Mouse (Mus musculus): ENCODE results near the gene Neurl4. TPM values are rescaled to one million over a fixed set of nuclear protein-coding genes. Genes with fewer than 3 reads are reported as not detected.

Neurl4 gene
- 3.2 and 3.4 TPM in 2 replicates for polyA plus RNA-seq (2015; fragmentation: Nextera tagmentation; extraction: Ambion mirVana)

GRCm38 (mm10) chr11:69900471-69901405, at the start of gene Neurl4, which contains the start of gene 2810408A11Rik:
Gene Neurl4 (plus strand): TSS chr11:69901072.
Gene 2810408A11Rik (minus strand): TSS chr11:69900987.

GRCm38 (mm10) chr11:69858113-69858998, 42.5 kb upstream of the Neurl4 start, which contains the start of gene Tnk1:
Gene Tnk1 (minus strand): TSS chr11:69858730.

DNA sequence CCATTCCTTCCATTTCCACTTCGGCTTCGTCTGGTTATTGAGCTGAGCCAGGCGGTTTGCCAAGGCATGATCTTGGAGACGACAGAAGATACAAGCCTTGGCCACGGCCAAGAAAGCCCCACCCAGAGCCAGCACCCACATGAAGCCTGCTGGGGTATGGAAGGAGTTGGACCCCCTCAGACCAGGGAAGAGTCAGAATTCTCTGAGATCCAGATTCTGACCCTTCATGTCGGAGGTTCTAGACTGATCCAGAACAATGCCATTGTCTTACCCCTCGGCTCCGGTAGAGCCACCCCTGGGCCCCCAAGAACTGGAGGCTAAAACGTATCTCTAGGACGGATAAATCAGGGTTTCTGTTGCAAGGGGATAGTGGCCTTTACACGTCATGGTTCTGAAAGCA, 23.0 kb upstream of the Neurl4 start, which contains the start of gene Tmem95:
Gene Tmem95 (minus strand): TSS at position 141 of the 400 bp plus-strand sequence.

DNA sequence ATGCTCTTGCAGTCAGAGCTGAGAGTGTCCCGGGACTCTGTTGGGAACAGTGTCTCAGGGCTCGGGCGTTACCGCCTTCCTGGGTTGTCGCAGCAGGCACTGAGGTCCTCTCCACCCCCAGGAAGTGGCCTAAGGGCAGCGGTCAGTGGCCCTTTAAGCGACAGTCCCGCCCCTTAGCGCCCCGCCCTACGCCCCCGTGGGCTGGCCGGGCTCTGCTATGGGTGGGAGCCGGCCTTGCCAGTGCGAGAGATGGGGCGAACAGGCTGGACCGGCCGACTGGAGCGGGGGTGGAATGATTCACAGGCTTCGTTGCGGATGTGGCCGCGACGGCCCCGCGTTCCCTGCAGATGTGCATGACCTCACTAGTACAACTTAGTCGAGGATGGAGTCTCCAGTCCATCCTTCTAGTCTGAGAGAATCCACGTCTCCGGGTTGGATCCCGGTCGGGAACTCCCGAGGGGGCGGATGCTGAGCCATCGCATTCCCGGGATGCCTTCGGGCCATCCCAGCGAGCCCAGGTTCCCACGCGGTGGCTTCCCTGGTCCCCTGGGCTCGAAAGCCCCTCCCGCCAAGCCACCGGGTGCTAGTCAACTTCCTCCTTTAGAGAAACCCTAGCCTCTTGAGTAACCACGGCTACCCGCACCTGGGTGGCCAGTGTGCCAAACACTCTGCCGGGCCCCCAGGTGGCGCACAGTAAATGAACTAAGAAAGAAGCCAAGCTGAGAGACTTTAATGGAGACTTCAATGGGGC, 19.8 kb upstream of the Neurl4 start, which contains the start of gene Kctd11:
Gene Kctd11 (minus strand): TSS at position 554 of the 751 bp plus-strand sequence.

GRCm38 (mm10) chr11:69895291-69895690, 5.6 kb upstream of the Neurl4 start, which contains the start of gene Acap1:
Gene Acap1 (minus strand): TSS chr11:69895539.

DNA sequence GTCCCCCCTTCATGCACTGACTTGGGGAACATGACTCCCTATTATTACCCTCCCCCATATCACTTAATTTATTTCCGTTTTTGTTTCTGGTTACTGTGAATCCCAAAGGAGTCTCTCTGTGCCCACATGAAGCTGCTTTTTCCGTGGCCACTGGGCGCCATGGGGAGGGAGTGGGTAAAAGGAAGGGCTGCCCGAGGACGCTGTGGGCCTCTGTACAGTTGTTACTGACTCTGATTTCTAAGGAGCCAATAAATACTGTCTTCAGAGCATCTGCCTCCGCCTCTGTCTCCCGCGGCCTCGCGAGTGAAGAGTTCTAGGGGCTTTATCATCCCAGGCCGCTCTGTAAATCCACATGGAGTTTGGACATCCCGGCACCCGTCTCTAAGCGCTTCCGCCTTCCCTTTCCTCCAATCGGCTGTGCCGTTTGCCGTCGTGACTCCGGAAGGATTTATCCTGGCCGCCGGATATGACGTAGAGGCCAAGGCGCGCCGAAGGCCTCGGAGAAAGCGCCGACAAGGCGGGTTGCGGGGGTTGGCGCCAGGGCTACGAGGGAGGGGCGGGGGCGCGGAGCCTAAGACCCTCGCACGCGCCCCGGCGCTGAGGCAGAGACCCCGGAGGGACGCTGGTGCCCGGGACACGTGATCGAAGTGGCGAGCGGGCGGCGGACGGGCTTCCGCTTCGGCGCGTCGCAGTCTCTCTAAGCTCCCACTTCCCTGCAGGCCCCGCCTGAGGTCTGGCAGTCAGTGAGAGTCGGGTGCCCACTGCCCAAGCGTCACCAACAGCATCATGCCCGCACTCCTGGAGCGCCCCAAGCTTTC, 12.9 kb downstream of the Neurl4 start, which contains the start of gene Gps2:
Gene Gps2 (plus strand): TSS at position 335 of the 818 bp plus-strand sequence.

DNA sequence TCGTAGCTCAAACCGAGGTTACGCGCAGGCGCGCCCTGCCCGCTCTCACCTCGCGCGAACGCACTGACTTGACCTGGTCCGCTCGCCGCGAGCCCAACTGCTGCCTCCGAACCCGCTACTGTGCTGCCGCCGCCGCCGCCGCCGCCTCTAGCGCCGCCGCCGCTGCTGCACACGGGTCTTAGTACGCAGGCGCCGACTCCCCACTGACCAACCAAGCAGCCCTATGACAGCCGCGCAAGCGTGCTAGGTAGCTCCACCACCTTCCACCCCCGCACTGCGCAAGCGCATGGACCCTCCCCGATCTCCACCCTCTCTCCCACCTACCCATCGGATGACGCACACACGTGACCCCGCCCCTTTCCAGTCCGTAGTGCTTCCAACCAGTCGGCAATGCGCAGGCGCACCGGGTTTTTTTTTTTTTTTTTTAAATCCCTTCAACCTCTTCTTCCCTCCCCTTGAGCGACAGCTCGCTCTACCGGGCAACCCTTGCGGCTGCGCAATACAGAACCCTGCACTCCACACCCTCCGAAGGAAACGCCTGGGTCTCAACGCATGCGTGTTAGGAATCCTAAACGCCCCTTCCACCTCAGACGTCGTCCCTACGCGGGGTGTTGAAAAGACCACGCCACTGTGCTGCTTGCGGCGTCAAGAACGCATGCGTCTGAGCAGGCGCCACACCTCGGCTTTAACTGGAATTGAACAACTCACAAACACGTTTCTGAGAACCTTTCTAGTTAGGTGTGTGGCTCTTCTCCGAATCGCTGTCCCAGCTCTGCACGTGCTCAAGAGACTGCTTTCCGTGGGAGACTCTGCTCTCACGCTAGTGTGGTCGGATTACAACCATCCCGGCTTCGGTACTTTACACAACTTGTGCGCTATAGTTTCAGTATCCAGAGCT, 20.5 kb downstream of the Neurl4 start, which contains the start of gene Eif5a:
Gene Eif5a (minus strand): TSS at position 845 of the 898 bp plus-strand sequence.

GRCm38 (mm10) chr11:69935137-69935879, 34.4 kb downstream of the Neurl4 start, which contains the start of gene Ybx2:
Gene Ybx2 (plus strand): TSS chr11:69935796.

DNA sequence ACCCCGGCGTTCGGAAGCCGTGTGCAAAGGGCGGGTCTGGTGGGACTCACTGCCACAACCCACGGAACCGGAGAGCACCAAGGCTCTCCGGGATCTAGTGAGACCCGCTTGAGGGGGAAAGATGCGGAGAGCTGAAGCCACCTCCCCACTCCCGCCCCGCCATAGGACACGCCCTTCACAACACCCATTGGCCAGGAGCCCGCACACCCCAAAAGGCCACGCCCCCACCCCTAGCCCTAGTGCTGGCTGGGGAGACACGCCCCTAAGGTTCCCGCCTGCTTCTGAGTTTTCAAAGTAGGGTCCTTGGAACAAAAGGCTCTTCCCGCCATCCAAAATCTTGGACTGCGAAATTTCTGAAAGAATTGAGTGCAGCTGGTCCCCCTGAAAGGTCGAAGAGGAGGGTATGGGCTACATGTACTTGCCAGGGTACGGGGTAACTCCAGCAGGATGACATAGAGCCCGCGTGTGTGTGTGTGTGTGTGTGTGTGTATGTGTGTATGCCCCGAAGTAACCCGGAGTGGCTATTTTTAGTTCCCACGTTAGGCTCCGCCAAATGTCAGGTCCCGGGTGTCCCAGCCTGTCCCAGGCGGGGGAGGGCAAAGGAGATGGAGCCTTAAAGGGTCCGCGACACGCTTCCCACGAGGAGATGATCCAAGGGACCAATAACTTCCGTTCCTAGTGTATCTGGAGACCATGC, 47.3 kb downstream of the Neurl4 start, which contains the start of gene Slc2a4:
Gene Slc2a4 (minus strand): TSS at position 123 of the 697 bp plus-strand sequence.

Other genes with a start within 250 kb of the Neurl4 start
- 0.19 and 0.25 TPM in 2 replicates for gene Sox15, start 245.8 kb upstream of the Neurl4 start, polyA plus RNA-seq (2015; fragmentation: Nextera tagmentation; extraction: Ambion mirVana)
- 44.5 and 46.1 TPM in 2 replicates for gene Mpdu1, start 238.4 kb upstream of the Neurl4 start, polyA plus RNA-seq (2015; fragmentation: Nextera tagmentation; extraction: Ambion mirVana)
- 25.2 and 39.1 TPM in 2 replicates for gene Cd68, start 234.9 kb upstream of the Neurl4 start, polyA plus RNA-seq (2015; fragmentation: Nextera tagmentation; extraction: Ambion mirVana)
- gene Eif4a1, start 228.6 kb upstream of the Neurl4 start, polyA plus RNA-seq (2015; fragmentation: Nextera tagmentation; extraction: Ambion mirVana) = 272 and 275 TPM in 2 replicates
- gene Senp3, start 219.0 kb upstream of the Neurl4 start, polyA plus RNA-seq (2015; fragmentation: Nextera tagmentation; extraction: Ambion mirVana) = 37.0 and 38.4 TPM in 2 replicates
- 0.64 and 0.78 TPM in 2 replicates for gene Tnfsf13, start 215.3 kb upstream of the Neurl4 start, polyA plus RNA-seq (2015; fragmentation: Nextera tagmentation; extraction: Ambion mirVana)
- gene Tnfsf12, start 205.2 kb upstream of the Neurl4 start, polyA plus RNA-seq (2015; fragmentation: Nextera tagmentation; extraction: Ambion mirVana) = 4.4 and 5.2 TPM in 2 replicates
- gene Tnfsfm13, start 205.0 kb upstream of the Neurl4 start, polyA plus RNA-seq (2015; fragmentation: Nextera tagmentation; extraction: Ambion mirVana) = 2.1 and 2.8 TPM in 2 replicates
- gene Polr2a, start 142.4 kb upstream of the Neurl4 start, polyA plus RNA-seq (2015; fragmentation: Nextera tagmentation; extraction: Ambion mirVana) = 15.2 and 15.8 TPM in 2 replicates
- 0.07 and 0.08 TPM in 2 replicates for gene Slc35g3, start 139.1 kb upstream of the Neurl4 start, polyA plus RNA-seq (2015; fragmentation: Nextera tagmentation; extraction: Ambion mirVana)
- 1.3 and 1.9 TPM in 2 replicates for gene Zbtb4, start 135.2 kb upstream of the Neurl4 start, polyA plus RNA-seq (2015; fragmentation: Nextera tagmentation; extraction: Ambion mirVana)
- 0.99 and 1.5 TPM in 2 replicates for gene Chrnb1, start 105.1 kb upstream of the Neurl4 start, polyA plus RNA-seq (2015; fragmentation: Nextera tagmentation; extraction: Ambion mirVana)
- 0.33 and 0.36 TPM in 2 replicates for gene Fgf11, start 99.2 kb upstream of the Neurl4 start, polyA plus RNA-seq (2015; fragmentation: Nextera tagmentation; extraction: Ambion mirVana)
- gene Tmem102, start 95.4 kb upstream of the Neurl4 start, polyA plus RNA-seq (2015; fragmentation: Nextera tagmentation; extraction: Ambion mirVana) = 0.30 and 0.68 TPM in 2 replicates
- not detected in 2 replicates for gene Gm39566, start 85.8 kb upstream of the Neurl4 start, polyA plus RNA-seq (2015; fragmentation: Nextera tagmentation; extraction: Ambion mirVana)
- not detected in 2 replicates for gene Spem2, start 82.6 kb upstream of the Neurl4 start, polyA plus RNA-seq (2015; fragmentation: Nextera tagmentation; extraction: Ambion mirVana)
- gene Spem1, start 78.9 kb upstream of the Neurl4 start, polyA plus RNA-seq (2015; fragmentation: Nextera tagmentation; extraction: Ambion mirVana) = 0.12 TPM in 1 of 2 replicates, not detected in the other
- gene Nlgn2, start 63.3 kb upstream of the Neurl4 start, polyA plus RNA-seq (2015; fragmentation: Nextera tagmentation; extraction: Ambion mirVana) = 2.6 and 3.1 TPM in 2 replicates
- gene Tmem256, start 62.6 kb upstream of the Neurl4 start, polyA plus RNA-seq (2015; fragmentation: Nextera tagmentation; extraction: Ambion mirVana) = 337 and 343 TPM in 2 replicates
- 45.7 and 56.8 TPM in 2 replicates for gene Plscr3, start 54.7 kb upstream of the Neurl4 start, polyA plus RNA-seq (2015; fragmentation: Nextera tagmentation; extraction: Ambion mirVana)
- gene Tnk1, start 42.3 kb upstream of the Neurl4 start, polyA plus RNA-seq (2015; fragmentation: Nextera tagmentation; extraction: Ambion mirVana) = 0.56 and 0.91 TPM in 2 replicates
- gene Tmem95, start 23.1 kb upstream of the Neurl4 start, polyA plus RNA-seq (2015; fragmentation: Nextera tagmentation; extraction: Ambion mirVana) = not detected in 2 replicates
- 2.3 and 3.1 TPM in 2 replicates for gene Kctd11, start 19.7 kb upstream of the Neurl4 start, polyA plus RNA-seq (2015; fragmentation: Nextera tagmentation; extraction: Ambion mirVana)
- 15.3 and 21.3 TPM in 2 replicates for gene Acap1, start 5.5 kb upstream of the Neurl4 start, polyA plus RNA-seq (2015; fragmentation: Nextera tagmentation; extraction: Ambion mirVana)
- 2.2 and 2.6 TPM in 2 replicates for gene 2810408A11Rik, start 85 bp upstream of the Neurl4 start, polyA plus RNA-seq (2015; fragmentation: Nextera tagmentation; extraction: Ambion mirVana)
- 104 and 116 TPM in 2 replicates for gene Gps2, start 12.8 kb downstream of the Neurl4 start, polyA plus RNA-seq (2015; fragmentation: Nextera tagmentation; extraction: Ambion mirVana)
- gene Eif5a, start 20.9 kb downstream of the Neurl4 start, polyA plus RNA-seq (2015; fragmentation: Nextera tagmentation; extraction: Ambion mirVana) = 1,453 and 1,558 TPM in 2 replicates
- gene Ybx2, start 34.7 kb downstream of the Neurl4 start, polyA plus RNA-seq (2015; fragmentation: Nextera tagmentation; extraction: Ambion mirVana) = 0.12 and 0.53 TPM in 2 replicates
- 19.1 and 22.0 TPM in 2 replicates for gene Slc2a4, start 47.1 kb downstream of the Neurl4 start, polyA plus RNA-seq (2015; fragmentation: Nextera tagmentation; extraction: Ambion mirVana)
- gene Cldn7, start 63.7 kb downstream of the Neurl4 start, polyA plus RNA-seq (2015; fragmentation: Nextera tagmentation; extraction: Ambion mirVana) = 0.98 and 1.6 TPM in 2 replicates
- gene Ctdnep1, start 80.1 kb downstream of the Neurl4 start, polyA plus RNA-seq (2015; fragmentation: Nextera tagmentation; extraction: Ambion mirVana) = 20.7 and 22.4 TPM in 2 replicates
- 69.4 and 73.0 TPM in 2 replicates for gene Elp5, start 81.4 kb downstream of the Neurl4 start, polyA plus RNA-seq (2015; fragmentation: Nextera tagmentation; extraction: Ambion mirVana)
- 318 and 353 TPM in 2 replicates for gene Gabarap, start 90.1 kb downstream of the Neurl4 start, polyA plus RNA-seq (2015; fragmentation: Nextera tagmentation; extraction: Ambion mirVana)
- gene Phf23, start 94.7 kb downstream of the Neurl4 start, polyA plus RNA-seq (2015; fragmentation: Nextera tagmentation; extraction: Ambion mirVana) = 26.6 and 35.9 TPM in 2 replicates
- 6.9 and 10.2 TPM in 2 replicates for gene Dvl2, start 99.5 kb downstream of the Neurl4 start, polyA plus RNA-seq (2015; fragmentation: Nextera tagmentation; extraction: Ambion mirVana)
- 58.3 and 59.1 TPM in 2 replicates for gene Acadvl, start 114.3 kb downstream of the Neurl4 start, polyA plus RNA-seq (2015; fragmentation: Nextera tagmentation; extraction: Ambion mirVana)
- gene Dlg4, start 115.9 kb downstream of the Neurl4 start, polyA plus RNA-seq (2015; fragmentation: Nextera tagmentation; extraction: Ambion mirVana) = 1.5 and 3.1 TPM in 2 replicates
- gene Asgr1, start 153.0 kb downstream of the Neurl4 start, polyA plus RNA-seq (2015; fragmentation: Nextera tagmentation; extraction: Ambion mirVana) = 0.10 and 0.16 TPM in 2 replicates
- gene Asgr2, start 191.6 kb downstream of the Neurl4 start, polyA plus RNA-seq (2015; fragmentation: Nextera tagmentation; extraction: Ambion mirVana) = 0.12 TPM in 1 of 2 replicates, not detected in the other
- 2.3 and 3.5 TPM in 2 replicates for gene Mgl2, start 229.3 kb downstream of the Neurl4 start, polyA plus RNA-seq (2015; fragmentation: Nextera tagmentation; extraction: Ambion mirVana)